Comparison of ENCODE assay signal across 8 mouse cellular contexts in genomic region chr6:30047271-30048162, GRCm38 (mm10). TPM values are rescaled to one million over a fixed set of nuclear protein-coding genes. Genes with fewer than 3 reads are reported as not detected.
DNase-seq lines count a peak whose midpoint lies in the region; ATAC-seq and TF ChIP-seq lines count a peak whose summit lies in the region.

TSS of gene Nrf1 (plus strand) at chr6:30047988.

- under 1% methylated on average over 53 of the region's 78 CpGs for WGBS in embryonic facial prominence, embryonic 11.5 days
- under 1% methylated on average over 57 of the region's 78 CpGs for WGBS in intestine, postnatal 0 days
- WGBS in midbrain, embryonic 10.5 days: under 1% methylated on average over 64 of the region's 78 CpGs

- peak within 1 kb of the TSS; percentile 82 for H3K4me3 ChIP-seq in embryonic facial prominence, embryonic 11.5 days (ENCODE audit: low read depth, low read length)
- peak within 1 kb of the TSS; percentile 97 for H3K4me3 ChIP-seq in intestine, postnatal 0 days (ENCODE audit: low read depth, low read length)
- peak within 1 kb of the TSS; percentile 99 for H3K4me3 ChIP-seq in midbrain, embryonic 10.5 days

- peak; percentile 92 for ATAC-seq in embryonic facial prominence, embryonic 11.5 days (replicated peaks; ENCODE audit: insufficient number of reproducible peaks, low FRiP score, low TSS enrichment, low read depth)
- ATAC-seq in granulocyte monocyte progenitor cell, adult 5-6 weeks (replicated peaks; ENCODE audit: poor library complexity, severe bottlenecking): peak; percentile 93
- ATAC-seq in intestine, postnatal 0 days: peak; percentile 91

- peak within 1 kb of the TSS; percentile 90 for H3K9ac ChIP-seq in embryonic facial prominence, embryonic 11.5 days (replicated peaks; ENCODE audit: low read length)
- peak within 1 kb of the TSS; percentile 99 for H3K9ac ChIP-seq in intestine, postnatal 0 days (ENCODE audit: low read depth, low read length)

- peak within 1 kb of the TSS; percentile 42 for H3K4me2 ChIP-seq in embryonic facial prominence, embryonic 11.5 days (ENCODE audit: low read depth, low read length)
- peak within 1 kb of the TSS; percentile 79 for H3K4me2 ChIP-seq in intestine, postnatal 0 days (replicated peaks; ENCODE audit: low read depth)

- intact Hi-C loops in left cerebral cortex, postnatal 36 days (cut with DNase I): loop anchor here (1.0 to 10.0 kb wide), 2 partner anchors 133 to 279 kb away; partner anchors contain the start of genes Ahcyl2 and Strip2

- H3K4me1 ChIP-seq in embryonic facial prominence, embryonic 11.5 days (ENCODE audit: control insufficient read depth, insufficient read depth, low read length): no peaks in the 10 kb centered on the region
- no peaks in the 10 kb centered on the region for H3K4me1 ChIP-seq in intestine, postnatal 0 days (replicated peaks; ENCODE audit: control insufficient read depth, insufficient read depth, low read length)
- H3K4me1 ChIP-seq in midbrain, embryonic 10.5 days: peaks cover 27% of the 10 kb centered on the region

- H3K36me3 ChIP-seq in embryonic facial prominence, embryonic 11.5 days (replicated peaks; ENCODE audit: control insufficient read depth, insufficient read depth, low read depth, low read length): no peaks in the 10 kb centered on the region
- no peaks in the 10 kb centered on the region for H3K36me3 ChIP-seq in intestine, postnatal 0 days (ENCODE audit: control insufficient read depth, insufficient read depth)
- peaks cover 13% of the 10 kb centered on the region for H3K36me3 ChIP-seq in midbrain, embryonic 10.5 days

- no peaks in the 10 kb centered on the region for H3K27me3 ChIP-seq in embryonic facial prominence, embryonic 11.5 days (ENCODE audit: control insufficient read depth, insufficient read depth, low read length)
- no peaks in the 10 kb centered on the region for H3K27me3 ChIP-seq in intestine, postnatal 0 days (replicated peaks; ENCODE audit: control insufficient read depth, insufficient read depth, low read length)
- no peaks in the 10 kb centered on the region for H3K27me3 ChIP-seq in midbrain, embryonic 10.5 days (ENCODE audit: low read depth, poor library complexity, severe bottlenecking)

- peak; percentile 95 for DNase-seq in adrenal gland, postnatal 25 days
- DNase-seq in embryonic facial prominence, embryonic 11.5 days (ENCODE audit: low spot score): peak; percentile 93
- peak; percentile 93 to 95 for DNase-seq in left cerebral cortex, postnatal 36 days (ENCODE audit: low spot score in 2 of 2)
- peak; percentile 93 for DNase-seq in midbrain, embryonic 10.5 days (ENCODE audit: low spot score)
- DNase-seq in right cerebral cortex, postnatal 36 days (ENCODE audit: low spot score in 2 of 2): peak; percentile 87 to 88
- DNase-seq in urinary bladder, postnatal 4 days (ENCODE audit: low spot score in 2 of 2): peak; percentile 92 to 93

- TF ChIP-seq CTCF in intestine, postnatal 0 days (IDR thresholded peaks at IDR 0.05; ENCODE audit: low read depth): peak; percentile 66

- H3K9me3 ChIP-seq in embryonic facial prominence, embryonic 11.5 days (replicated peaks; ENCODE audit: control insufficient read depth, low read length): no peaks in the 10 kb centered on the region
- H3K9me3 ChIP-seq in intestine, postnatal 0 days (ENCODE audit: control insufficient read depth): no peaks in the 10 kb centered on the region
- no peaks in the 10 kb centered on the region for H3K9me3 ChIP-seq in midbrain, embryonic 10.5 days (replicated peaks)

- peak within 1 kb of the TSS; percentile 99 for H3K27ac ChIP-seq in embryonic facial prominence, embryonic 11.5 days (replicated peaks; ENCODE audit: low read depth, low read length)
- peak within 1 kb of the TSS; percentile 100 for H3K27ac ChIP-seq in intestine, postnatal 0 days (ENCODE audit: low read depth, low read length)
- peak within 1 kb of the TSS; percentile 100 for H3K27ac ChIP-seq in midbrain, embryonic 10.5 days (replicated peaks)

RNA-seq across cellular contexts. Expression of gene Nrf1, which starts in this region (rescaled TPM):
- total RNA-seq in adrenal gland, postnatal 25 days (2021): 25.0 and 26.8 TPM in 2 replicates
- polyA plus RNA-seq in embryonic facial prominence, embryonic 11.5 days (2014; fragmentation: Nextera tagmentation; extraction: Ambion mirVana): 76.0 and 80.1 TPM in 2 replicates
- 44.7 and 45.4 TPM in 2 replicates for total RNA-seq in granulocyte monocyte progenitor cell, adult 5-6 weeks (2014; fragmentation: Nextera tagmentation)
- 47.8 and 49.0 TPM in 2 replicates for total RNA-seq in granulocyte monocyte progenitor cell, adult 5-6 weeks (2017)
- 14.0 and 14.6 TPM in 2 replicates for polyA plus RNA-seq in intestine, postnatal 0 days (2015; fragmentation: Nextera tagmentation; extraction: Ambion mirVana)
- total RNA-seq in left cerebral cortex, postnatal 36 days (2021): 10 to 100 TPM; 19.8 to 23.1 TPM
- 92.9 and 96.1 TPM in 2 replicates for polyA plus RNA-seq in midbrain, embryonic 10.5 days (2016; fragmentation: Nextera tagmentation; extraction: Ambion mirVana)

Comparison
In these comparisons a context has a peak if more than half of its experiments do, and no peak if none do; other contexts are left out.
1. Peak in every context shown above with its lines: DNase-seq, ATAC-seq, H3K4me3 ChIP-seq and H3K27ac ChIP-seq.